Mouse (Mus musculus) NIH3T3 (cell line): ENCODE measurements around the gene Fbxo2.

ENCODE experiments used
- DNase-seq: peaks from one replicate; pipeline ENCODE4 v3.0.0-alpha.2; 2012; ENCODE audit warnings: low read depth

Fbxo2 gene

DNA sequence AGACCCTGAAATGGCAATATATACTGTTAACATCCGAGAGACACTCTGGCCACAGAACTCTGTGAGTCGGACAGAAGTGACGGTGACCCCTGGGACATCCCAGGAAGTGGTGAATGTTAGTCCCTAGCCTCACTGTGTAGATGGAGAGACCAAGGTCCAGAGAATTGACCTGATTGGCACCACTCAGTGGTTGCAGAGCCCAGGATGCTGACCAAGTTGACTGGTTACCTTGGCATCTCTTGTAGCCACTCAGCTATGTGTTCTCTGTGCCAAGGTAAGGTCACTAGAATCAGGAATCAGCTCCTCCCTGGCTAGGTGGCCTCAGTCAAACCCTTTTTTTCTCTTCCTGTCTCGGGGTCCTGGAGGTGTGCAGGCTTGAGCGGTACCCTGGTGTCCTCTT is 16.7 kb upstream of the Fbxo2 start:
- DNase-seq, result no peak

DNA sequence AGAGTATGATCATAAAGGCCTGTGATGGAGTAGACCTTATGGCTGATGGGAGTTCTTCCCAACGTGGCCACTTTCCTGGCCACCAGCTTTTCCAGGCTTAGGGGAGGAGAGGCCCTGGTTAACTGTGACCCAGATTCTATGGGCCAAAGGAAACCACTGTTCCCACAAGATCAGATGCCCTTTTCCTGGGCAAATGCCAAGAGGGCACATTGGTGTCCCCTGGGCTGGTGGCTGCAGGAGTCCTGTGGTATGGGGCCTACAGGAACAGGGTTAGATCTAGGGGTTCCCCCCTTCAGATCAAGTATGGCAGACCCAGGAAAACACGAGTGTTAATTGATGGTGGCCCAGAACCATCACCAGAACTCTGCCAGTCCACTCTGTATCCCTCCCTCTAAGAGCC is 12.7 kb upstream of the Fbxo2 start:
- no peak for DNase-seq

DNA sequence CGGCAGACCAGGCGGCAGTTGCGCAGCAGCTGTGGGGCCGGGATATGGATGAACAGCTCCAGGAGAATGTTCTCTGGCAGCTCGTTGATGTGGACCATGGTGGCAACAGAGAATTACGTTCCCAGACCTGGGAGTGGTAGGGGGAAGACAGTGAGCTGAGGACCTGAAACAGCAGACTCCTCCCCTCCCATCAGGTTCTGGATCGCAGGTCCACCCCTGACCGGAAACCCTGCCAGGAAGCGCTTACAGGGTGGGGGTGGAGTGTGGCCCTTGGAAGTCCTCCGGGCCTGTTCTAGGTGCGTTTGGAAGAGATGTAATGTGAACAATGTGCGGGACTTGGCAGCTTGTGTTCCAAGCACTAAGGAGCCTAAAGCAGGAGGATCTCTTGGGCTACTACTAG is 10.9 kb upstream of the Fbxo2 start:
- DNase-seq, result no peak

DNA sequence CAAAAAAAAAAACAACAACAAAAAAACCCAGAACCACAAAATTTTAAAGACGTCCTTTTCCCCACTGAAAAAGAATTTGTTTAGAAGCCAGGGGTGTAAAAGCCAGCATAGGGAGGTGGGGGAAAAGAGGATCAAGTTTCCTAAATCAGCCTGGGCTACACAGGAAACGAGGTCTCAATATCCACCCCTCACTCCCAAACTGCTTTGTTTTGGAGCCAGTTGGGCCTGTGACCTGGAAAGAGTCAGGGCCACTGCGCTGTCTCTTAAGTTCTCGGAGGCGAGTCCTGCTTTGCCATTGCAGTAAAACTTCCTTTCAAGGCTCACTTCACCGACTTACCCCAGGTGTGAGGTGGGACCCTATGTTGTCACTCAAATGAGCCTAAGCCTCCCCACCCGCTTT is 10.2 kb upstream of the Fbxo2 start:
- DNase-seq, result no peak

DNA sequence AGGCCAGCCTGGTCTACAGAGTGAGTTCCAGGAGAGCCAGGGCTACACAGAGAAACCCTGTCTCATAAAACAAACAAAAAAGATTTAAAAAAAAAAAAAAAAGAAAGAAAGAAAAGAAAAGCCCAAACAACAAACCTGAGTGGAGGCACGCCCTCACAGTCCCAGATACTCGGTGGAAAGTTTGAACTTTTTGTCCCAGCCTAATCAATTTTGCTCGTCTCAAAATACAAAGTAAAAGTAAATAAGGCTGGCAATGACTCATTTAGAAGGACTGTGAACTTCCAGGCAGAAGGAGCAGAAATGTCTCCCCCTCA is 9.5 kb upstream of the Fbxo2 start:
- DNase-seq, result no peak

DNA sequence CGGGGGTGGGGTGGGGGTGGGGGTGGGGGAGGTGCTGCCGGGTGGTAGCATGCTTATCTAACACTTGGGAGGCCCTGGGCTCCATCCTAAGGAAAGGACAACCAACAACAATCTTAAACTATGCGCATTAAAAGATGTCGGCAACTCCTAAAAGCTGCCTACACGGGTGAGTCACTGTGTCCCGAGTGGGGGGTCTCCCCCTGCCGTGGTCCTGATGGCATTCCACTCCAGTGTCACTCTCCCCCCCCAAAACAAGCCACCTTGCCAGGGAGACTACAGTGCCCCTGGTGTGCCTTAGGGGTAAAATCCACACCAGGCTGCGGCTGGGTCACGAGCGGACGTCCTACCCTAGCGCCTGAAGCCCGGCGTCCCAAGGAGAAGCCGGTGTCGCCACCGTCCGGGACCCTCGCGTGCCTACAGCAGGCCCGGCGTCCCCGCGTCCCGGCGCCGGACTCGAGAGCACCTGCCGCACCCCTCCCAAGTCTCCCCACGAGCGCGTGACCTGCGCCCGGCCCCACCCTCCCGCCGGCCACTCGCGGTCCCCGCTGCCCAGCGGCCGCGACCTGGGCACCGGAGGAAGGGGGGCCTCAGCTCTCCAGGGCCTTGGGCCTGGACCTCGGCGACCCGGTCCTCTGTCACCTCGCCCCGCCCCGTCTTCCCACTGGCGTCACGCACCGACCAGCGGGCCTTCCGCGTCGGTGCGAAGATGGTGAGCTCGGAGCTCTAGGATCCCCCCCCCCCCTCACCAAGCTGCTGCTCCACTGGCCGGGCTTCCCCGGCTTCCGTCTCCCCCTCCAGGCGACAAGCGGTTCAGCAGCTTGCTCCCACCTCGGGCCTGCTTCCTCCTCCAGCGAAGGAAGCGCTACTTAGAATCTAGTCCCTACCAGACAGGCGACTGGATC is 8.9 kb upstream of the Fbxo2 start, which contains the start of gene Fbxo6:
TSS of gene Fbxo6 (minus strand) at position 874 of the 902 bp plus-strand sequence.
- peak; percentile 92 for DNase-seq

DNA sequence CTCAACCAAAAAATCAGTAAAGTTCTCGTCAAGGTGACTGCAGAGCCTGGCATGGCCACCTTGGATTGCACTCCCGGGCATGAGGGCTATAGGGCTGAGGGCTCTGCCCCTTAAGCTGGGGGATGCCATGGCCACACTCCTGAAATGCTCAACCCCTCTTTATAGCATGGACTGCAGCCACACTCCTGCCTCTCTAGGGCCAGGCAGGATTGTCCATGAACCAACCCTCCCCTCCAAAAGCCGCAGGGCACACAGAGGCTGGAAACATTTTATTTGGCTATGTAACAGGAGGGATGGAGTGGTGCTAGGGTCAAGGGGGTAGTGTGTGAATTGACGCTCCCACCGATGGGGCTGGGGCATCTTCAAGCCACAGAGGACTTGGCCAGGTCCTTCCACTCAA is 7.9 kb upstream of the Fbxo2 start:
- no peak for DNase-seq

DNA sequence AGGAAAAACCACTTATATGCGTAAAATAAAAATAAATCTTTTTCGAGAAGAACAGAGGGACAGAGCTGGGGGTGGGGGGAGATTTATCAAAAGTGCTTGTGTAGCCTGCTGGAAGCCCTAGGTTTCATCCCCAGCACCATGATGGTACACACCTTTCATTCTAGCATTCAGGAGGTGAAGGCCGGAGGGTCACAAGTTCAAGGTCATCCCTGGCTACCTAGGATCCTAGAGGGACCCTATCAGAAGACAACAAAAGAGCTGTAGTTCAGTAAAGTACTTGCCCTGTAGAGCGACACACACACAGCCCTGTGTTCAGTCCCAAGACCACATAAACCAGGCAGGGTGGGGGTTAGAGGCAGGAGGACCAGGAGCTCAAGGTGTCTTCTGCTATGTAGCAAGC is 6.4 kb upstream of the Fbxo2 start:
- no peak for DNase-seq

DNA sequence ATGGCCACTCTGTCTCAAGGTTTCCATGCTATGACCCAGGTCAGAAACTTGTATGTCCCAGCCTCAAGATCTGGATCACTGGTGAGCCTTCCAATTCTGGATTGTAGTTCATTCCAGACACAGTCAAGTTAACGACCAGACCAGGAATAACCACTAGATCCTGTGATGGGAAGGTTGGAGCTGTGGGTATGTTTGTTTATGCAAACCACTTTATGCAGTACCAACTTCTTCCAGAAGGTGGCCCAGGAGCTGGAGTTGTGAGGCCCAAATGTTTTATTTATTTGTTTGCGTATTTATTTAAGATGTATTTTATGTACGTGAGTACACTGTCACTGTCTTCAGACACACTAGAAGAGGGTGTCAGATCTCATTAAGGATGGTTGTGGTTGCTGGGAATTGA is 5.4 kb upstream of the Fbxo2 start:
- DNase-seq, result peak; percentile 64

DNA sequence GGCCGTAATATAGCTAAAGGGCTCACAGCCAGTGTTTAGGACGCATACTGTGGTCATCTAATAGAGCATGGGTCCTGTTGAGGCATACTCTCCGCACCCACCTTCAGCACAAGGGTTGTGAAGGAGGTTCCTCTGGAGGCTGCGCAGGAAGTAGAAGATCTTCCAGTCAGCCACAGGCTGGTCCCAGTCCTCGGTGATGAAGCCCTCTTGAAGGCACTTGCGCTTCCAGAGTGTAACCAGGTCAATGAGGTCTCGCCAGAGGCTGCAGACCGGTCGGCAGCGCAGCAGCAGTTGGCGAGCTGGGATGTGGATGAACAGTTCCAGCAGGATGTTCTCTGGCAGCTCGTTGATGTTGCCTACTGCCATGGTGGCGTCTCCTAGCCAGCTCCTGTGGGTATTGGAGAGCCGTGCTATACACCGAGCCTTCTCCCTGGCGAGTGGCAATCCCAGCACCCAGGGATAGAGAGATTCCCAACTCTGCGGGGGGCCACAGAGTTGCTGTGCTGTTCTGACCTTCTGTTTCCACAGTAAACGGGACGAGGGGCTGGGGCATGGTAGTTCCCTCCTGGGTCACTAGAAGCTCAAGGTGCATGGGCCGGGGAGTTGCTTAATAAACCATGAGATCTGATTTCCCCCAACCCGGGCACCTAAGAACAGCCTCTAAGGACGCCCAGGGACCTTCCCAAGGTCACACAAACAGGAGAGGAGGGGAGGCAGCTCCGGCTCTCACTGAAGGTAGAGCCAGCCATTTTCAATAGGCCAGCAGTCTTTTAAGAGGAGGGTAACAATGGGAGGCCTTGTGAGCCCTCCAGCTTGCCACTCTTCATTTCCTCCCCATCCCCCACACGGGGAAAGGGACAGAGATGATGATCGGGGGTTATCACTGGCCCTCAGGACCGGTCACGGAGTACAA is 1.7 kb upstream of the Fbxo2 start:
- DNase-seq, result no peak

DNA sequence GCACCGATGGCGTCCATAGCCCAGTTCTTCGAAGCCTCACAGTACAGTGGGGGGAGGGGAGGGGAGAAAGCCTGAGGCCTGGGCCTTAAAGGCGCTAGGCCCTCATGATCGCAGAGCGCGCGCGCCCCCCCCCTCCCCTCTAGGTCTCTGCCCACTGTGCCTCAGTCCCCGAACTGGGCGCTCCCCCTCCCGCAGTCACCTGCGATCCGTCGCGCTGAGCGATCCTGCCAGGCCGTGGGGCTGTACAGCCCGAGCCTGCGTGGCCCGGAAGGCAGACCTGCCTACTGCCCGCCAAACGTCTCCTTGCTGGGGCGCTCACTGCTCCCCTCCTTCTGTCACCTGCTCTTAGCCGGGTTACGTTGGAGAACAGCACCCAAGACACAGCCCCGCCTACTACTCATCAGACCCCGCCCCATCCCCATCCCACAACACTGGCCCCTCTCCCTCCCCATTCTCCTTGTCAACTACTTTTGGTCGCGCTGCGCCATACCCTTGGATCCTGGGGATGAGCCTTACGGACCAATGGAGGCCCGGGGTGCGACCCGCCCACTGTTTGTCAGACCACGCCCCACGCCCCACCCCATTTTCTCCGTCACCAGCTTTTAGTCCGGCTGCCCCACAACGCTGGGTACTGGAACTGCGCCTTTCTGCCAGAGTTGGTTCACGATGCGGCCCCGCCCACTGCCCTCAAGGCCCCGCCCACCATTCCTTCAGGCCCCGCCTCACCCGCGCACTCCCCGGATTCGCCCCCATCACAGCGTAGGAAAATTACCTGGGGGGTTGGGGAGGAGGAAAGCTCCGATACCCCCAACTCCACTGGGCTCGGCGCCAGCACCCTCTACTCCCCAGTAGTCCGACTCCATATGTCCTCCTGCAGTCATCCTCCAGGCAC is 631 bp upstream of the Fbxo2 start:
- no peak for DNase-seq

DNA sequence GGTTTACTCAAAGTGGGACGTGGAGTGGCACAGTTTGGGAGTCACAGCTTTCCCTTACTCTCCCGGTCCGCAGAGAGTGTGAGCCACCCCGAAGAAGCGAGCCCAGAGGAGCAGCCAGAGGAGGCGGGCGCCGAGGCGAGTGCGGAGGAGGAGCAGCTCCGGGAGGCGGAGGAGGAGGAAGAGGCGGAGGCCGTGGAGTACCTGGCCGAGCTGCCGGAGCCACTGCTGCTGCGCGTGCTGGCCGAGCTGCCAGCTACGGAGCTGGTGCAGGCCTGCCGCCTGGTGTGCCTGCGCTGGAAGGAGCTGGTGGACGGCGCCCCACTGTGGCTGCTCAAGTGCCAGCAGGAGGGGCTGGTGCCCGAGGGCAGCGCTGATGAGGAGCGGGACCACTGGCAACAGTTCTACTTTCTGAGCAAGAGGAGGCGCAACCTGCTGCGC is 3.6 kb downstream of the Fbxo2 start:
- DNase-seq, result peak; percentile 78

DNA sequence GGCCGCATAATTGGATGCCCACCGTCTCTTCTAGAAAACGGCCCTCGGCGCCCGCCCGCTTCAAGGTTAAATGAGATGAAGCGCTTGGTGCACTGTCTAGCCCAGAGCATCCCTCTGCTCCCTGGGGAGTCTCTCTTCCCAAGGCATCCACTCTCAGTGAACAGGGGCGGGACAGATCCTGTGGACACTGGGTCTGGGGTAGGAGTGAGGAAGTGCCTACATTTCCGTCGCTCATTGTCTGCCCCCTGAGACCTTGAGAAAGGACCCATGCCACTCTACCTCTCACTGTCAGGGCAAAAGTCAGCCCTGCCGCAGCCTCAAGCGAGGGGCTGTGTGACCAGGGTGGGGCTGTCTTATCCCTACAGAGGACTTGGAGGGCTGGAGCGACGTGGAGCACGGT is 4.0 kb downstream of the Fbxo2 start:
- no peak for DNase-seq

DNA sequence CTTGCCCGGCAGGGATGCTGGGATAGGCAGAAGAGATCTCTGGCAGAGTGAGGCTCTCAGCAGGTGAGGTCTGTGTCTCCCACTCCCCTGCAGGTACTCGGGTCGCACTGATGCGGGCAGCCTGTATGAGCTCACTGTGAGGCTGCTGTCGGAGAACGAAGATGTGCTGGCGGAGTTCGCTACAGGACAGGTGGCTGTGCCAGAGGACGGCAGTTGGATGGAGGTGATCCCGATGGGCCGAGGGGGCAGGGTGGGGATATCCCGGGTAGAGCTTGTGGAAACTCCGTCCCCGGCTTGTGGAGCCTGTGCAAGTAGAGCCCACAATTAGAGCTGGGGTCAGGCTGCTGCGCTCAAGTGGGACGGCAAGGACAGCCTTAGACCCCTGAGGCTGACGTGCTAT is 5.1 kb downstream of the Fbxo2 start:
- DNase-seq, result no peak

DNA sequence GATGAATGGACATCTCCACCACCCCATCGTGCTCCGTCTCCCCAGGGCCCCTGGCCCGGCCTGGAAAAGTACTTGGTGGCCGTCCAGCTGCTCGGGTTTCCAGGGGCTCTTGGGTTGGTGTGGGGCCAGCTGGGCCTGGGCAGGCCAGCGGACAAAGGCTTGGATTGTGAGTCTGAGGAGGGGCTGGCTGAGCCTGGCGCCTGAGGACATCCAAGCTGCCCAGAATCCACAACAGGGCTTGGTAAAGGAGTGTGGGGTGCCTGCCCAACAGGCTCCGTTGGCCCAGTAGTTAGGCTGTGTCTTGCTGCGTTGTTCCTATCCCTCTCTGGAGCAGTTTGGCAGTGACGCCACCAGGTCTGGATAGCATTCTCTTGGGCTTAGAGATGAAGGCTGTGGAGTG is 6.0 kb downstream of the Fbxo2 start:
- no peak for DNase-seq

DNA sequence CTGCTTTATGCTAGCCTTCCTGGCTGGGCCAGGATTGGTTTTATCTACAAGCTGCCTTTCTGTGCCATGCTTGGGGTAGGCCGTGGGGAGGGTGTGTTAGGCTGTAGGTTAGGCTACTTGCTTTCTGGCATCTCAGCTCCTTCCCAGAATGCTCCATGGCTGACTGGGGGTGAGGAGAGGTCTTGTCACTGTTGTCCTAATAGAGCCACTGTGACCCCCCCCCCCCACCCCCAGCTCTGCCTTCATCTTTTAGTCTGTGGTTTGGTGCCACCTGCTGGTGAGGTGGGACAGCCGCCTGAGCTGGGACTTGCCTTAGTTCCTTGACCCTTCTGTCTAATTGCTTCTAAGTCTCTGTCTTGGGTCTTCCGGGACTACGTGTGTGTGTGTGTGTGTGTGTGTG is 6.6 kb downstream of the Fbxo2 start:
- peak; percentile 77 for DNase-seq

DNA sequence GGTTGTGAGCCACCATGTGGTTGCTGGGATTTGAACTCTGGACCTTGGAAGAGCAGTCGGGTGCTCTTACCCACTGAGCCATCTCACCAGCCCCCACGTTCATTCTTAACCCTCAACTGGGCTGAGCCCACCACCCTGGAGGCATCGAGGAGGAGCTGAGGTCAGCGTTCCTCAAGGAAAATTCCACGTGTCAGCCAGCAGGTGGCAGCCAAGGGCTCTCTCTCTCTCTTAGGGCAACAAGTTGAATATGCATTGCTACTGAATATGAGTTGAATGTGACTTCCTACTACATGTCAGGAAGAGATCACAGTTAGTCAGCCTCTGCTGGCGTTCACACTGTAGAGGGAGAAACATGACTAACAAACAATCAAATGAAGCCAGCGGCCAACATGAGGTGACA is 7.9 kb downstream of the Fbxo2 start:
- peak; percentile 67 for DNase-seq

DNA sequence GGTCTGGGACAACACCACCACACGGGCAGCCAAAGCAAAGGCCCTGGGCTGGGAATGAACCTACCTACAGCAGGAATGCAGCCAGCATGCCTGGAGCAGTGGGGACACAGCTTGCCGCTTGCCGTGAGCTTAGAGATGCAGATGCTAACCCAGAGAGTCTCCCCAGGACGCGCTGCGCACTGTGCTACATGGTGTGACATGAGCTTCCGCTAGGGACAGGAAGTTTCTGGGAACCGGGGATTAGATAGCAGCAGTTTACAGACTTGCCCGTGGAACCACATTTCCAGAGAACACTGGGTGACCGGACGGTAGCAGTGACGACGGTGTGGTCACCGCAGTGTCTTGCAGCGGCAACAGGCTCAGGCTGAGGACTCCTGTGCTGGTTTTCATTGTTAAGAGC is 9.2 kb downstream of the Fbxo2 start:
- no peak for DNase-seq

DNA sequence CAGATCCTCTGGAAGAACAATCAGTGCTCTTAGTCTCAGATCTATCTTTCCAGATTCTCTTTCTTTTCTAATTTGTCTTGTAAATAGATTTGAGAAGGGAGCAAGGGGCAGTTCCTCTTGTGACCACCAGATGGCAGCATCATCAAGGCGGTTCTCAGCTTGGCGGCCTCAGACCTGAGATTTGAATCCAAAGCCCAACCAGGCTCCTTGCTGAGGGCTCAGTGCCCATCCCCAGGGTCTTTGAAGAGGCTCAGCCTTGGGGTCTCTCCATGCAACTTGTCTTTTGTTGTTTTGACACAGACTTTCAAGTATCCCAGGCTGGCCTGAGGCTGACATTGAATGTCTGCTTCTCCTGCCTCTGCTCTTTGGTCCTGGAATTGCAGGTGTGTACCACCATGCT is 10.4 kb downstream of the Fbxo2 start:
- peak; percentile 73 for DNase-seq

DNA sequence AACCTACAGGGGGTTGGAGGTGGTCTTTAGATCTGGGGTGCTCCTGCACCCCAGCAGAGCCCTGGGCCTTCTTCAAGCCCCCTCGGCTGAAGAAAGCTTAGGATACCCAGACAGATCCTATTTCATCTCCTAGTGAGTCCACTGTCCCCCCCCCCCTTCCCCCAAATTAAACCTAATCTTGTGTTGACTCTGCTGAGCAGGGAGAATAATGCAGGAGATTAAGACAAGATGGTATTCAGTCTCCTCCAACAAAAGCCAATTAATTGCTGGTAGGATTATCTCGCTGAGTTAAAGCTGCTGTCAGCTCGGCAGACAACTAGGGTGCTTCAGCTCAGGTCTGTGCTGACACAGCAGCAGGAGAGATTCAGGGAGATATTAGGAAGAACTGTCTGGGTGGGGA is 10.8 kb downstream of the Fbxo2 start:
- no peak for DNase-seq

DNA sequence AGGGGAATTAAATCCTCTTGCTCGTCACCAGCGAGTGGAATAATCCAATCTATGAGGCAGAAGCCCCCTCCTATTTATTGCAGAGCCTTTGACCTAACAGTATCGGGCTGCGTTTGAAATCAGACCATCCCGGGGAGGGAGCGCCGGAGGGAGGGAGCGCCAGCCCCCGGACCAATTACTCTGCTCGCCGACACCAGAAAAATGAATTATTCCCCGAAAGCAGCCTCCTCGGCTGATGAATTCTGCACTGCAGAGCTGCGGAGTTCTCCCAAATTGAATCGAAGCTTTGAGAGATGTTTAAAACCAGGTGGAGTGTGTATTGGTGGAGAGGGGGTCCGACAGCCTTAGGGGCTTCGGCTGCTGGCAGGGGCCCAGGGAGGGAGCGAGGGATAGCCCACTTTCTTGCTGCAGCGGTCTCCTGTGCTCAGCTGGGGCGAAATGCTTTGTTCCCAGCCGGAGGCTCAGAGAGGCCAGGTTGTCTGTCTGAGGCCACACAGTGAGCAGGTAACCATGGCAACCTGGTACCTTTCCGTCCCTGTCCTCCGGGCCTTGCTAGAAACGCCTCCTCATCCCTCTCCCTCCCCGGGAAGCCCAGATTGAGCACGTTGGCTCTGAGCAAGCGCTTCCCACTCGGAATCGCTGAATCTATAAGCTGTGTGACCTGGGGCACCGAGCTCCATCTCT is 13.5 kb downstream of the Fbxo2 start:
- no peak for DNase-seq

DNA sequence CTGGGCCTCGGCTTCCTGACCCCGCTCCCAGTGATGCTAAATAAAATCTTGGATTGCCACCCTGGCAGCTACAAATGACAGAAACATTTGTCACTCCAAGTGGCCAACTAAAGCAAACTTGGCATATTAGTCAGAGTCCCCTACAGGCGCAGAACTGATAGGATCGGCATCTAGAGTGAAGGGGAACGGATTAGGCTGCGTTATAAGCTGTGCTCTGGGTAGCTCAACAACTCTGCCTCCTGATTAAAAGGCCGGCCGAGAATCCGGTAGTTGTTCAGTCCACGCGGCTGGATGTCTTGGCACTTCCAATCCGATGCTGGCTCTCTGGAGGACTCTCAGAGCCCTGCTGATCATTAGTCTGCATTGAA is 14.1 kb downstream of the Fbxo2 start:
- DNase-seq, result no peak
